Mouse (Mus musculus) myocyte (in vitro differentiated cells): ENCODE measurements around the gene Dpy19l2. TPM values are rescaled to one million over a fixed set of nuclear protein-coding genes. Genes with fewer than 3 reads are reported as not detected.
"Not testable (repeated sequence)": the region's sequence is repeated elsewhere in the genome, so short reads cannot be mapped to it uniquely, and the experiment has no call there.

ENCODE experiments used
- H3K27me3 ChIP-seq: one replicate; pipeline ENCODE4 v1.6.1; 2011; ENCODE audit not compliant: control insufficient read depth, insufficient read depth, insufficient read length
- H3K36me3 ChIP-seq: one replicate; pipeline ENCODE4 v1.6.1; 2011; ENCODE audit not compliant: control insufficient read depth, insufficient read depth
- H3K4me2 ChIP-seq: one replicate; pipeline ENCODE4 v1.6.1; 2011; ENCODE audit warnings: low read depth, control low read depth
- H3K4me3 ChIP-seq: one replicate; pipeline ENCODE4 v1.5.1; 2011; ENCODE audit warnings: mild to moderate bottlenecking, control low read depth, moderate library complexity
- H3K79me2 ChIP-seq: one replicate; pipeline ENCODE4 v1.6.1; 2011; ENCODE audit not compliant: control insufficient read depth, insufficient read depth
- H3ac ChIP-seq: one replicate; pipeline ENCODE4 v1.6.1; 2011; ENCODE audit not compliant: control insufficient read depth, insufficient read length
- CEBPB ChIP-seq: IDR thresholded peaks from 2 replicates; pipeline ENCODE4 v1.6.1; 2011; ENCODE audit warnings: mild to moderate bottlenecking, moderate library complexity; ENCODE audit not compliant: poor library complexity, insufficient read depth, severe bottlenecking
- E2F4 ChIP-seq: IDR thresholded peaks from one replicate; pipeline ENCODE4 v1.6.1; 2011; ENCODE audit warnings: mild to moderate bottlenecking, control low read depth, moderate library complexity; ENCODE audit not compliant: insufficient read depth
- MAX ChIP-seq: IDR thresholded peaks from one replicate; pipeline ENCODE4 v1.6.1; 2011; ENCODE audit warnings: low read depth, mild to moderate bottlenecking, control low read depth
- MYOD1 ChIP-seq, 3 experiments: IDR thresholded peaks; one replicate each; pipeline ENCODE4 v1.6.1; 2011; ENCODE audit warnings: control low read depth in 2 of 3, low read depth in 2 of 3, mild to moderate bottlenecking in 2 of 3, moderate library complexity in 1 of 3; ENCODE audit not compliant: insufficient read length in 2 of 3, control insufficient read depth in 1 of 3
- MYOG ChIP-seq, 3 experiments: IDR thresholded peaks; one replicate each; pipeline ENCODE4 v1.6.1; 2011; ENCODE audit warnings: control low read depth in 2 of 3, low read depth in 2 of 3, mild to moderate bottlenecking in 2 of 3; ENCODE audit not compliant: insufficient read length in 2 of 3, control insufficient read depth in 1 of 3, insufficient read depth in 1 of 3
- POLR2A ChIP-seq: IDR thresholded peaks from one replicate; pipeline ENCODE4 v1.6.1; 2011; ENCODE audit warnings: low read depth, mild to moderate bottlenecking, control low read depth, moderate library complexity; ENCODE audit not compliant: insufficient read length
- POLR2AphosphoS2 ChIP-seq: IDR thresholded peaks from one replicate; pipeline ENCODE4 v1.6.1; 2011; ENCODE audit warnings: low read depth, control low read depth; ENCODE audit not compliant: insufficient read length
- REST ChIP-seq: IDR thresholded peaks from one replicate; pipeline ENCODE4 v1.6.1; 2011; ENCODE audit warnings: mild to moderate bottlenecking, control low read depth, moderate library complexity; ENCODE audit not compliant: insufficient read depth, insufficient read length
- SRF ChIP-seq: IDR thresholded peaks from one replicate; pipeline ENCODE4 v1.6.1; 2011; ENCODE audit warnings: low read depth; ENCODE audit not compliant: control insufficient read depth, insufficient read length
- TCF12 ChIP-seq: IDR thresholded peaks from one replicate; pipeline ENCODE4 v1.6.1; 2011; ENCODE audit warnings: mild to moderate bottlenecking, control low read depth; ENCODE audit not compliant: poor library complexity, insufficient read depth, severe bottlenecking
- TCF3 ChIP-seq: IDR thresholded peaks from one replicate; pipeline ENCODE4 v1.6.1; 2011; ENCODE audit warnings: low read depth, control low read depth; ENCODE audit not compliant: insufficient read length
- USF1 ChIP-seq: IDR thresholded peaks from one replicate; pipeline ENCODE4 v1.6.1; 2011; ENCODE audit warnings: low read depth, mild to moderate bottlenecking, control low read depth, moderate library complexity
- polyA plus RNA-seq: library from polyadenylated mRNA; unstranded; fragments of >200 nt; fragmentation: generic; extraction: Trizol; gene quantifications from one replicate; pipeline ENCODE4 v1.2.1, GENCODE M21; 2012; ENCODE audit warnings: missing spikeins

Dpy19l2 gene
- not detected for polyA plus RNA-seq

- TF ChIP-seq E2F4, result no peak
- TF ChIP-seq MAX, result no peak
- TF ChIP-seq MYOG (IDR thresholded peaks at IDR 0.05; ENCODE audit: control insufficient read depth in 1 of 3, insufficient read depth in 1 of 3, insufficient read length in 2 of 3, low read depth in 2 of 3), result no peak
- TF ChIP-seq CEBPB, result no peak
- no peak for TF ChIP-seq TCF3
- no peak for TF ChIP-seq POLR2A
- TF ChIP-seq SRF, result no peak
- TF ChIP-seq POLR2AphosphoS2, result no peak
- no peak for TF ChIP-seq USF1
- TF ChIP-seq REST, result no peak
- no peak for TF ChIP-seq MYOD1 (IDR thresholded peaks at IDR 0.05; ENCODE audit: control insufficient read depth in 1 of 3, insufficient read length in 2 of 3, low read depth in 2 of 3)
- TF ChIP-seq TCF12, result no peak
- Histone ChIP-seq H3ac (no peak within 1 kb of the TSS), H3K4me3 (no peak within 1 kb of the TSS), H3K79me2 (no peaks in the 10 kb centered on the region), H3K27me3 (peaks cover 6% of the 10 kb centered on the region), H3K36me3 (no peaks in the 10 kb centered on the region), H3K4me2 (no peak within 1 kb of the TSS)
Observed at GRCm38 (mm10) chr9:24695700-24696404, at the start of gene Dpy19l2. Gene Dpy19l2, minus strand, starts transcription at chr9:24696293.

GRCm38 (mm10) chr9:24744958-24745357, 48.9 kb upstream of the Dpy19l2 start:
- no peak for TF ChIP-seq MYOG (IDR thresholded peaks at IDR 0.05; ENCODE audit: control insufficient read depth in 1 of 3, insufficient read depth in 1 of 3, insufficient read length in 2 of 3, low read depth in 2 of 3)
- no peak for TF ChIP-seq SRF
- no peak for TF ChIP-seq MYOD1 (IDR thresholded peaks at IDR 0.05; ENCODE audit: control insufficient read depth in 1 of 3, insufficient read length in 2 of 3, low read depth in 2 of 3)
- TF ChIP-seq MAX, result no peak
- TF ChIP-seq USF1, result no peak
- no peak for TF ChIP-seq REST
- TF ChIP-seq POLR2AphosphoS2, result no peak
- no peak for TF ChIP-seq E2F4
- TF ChIP-seq TCF12, result no peak
- TF ChIP-seq POLR2A, result no peak
- Histone ChIP-seq H3K79me2 (no peaks in the 10 kb centered on the region), H3K36me3 (no peaks in the 10 kb centered on the region), H3K4me3 (no peak overlapping the region), H3ac (no peak overlapping the region), H3K27me3 (no peaks in the 10 kb centered on the region), H3K4me2 (no peak overlapping the region)

- TF ChIP-seq TCF3 (no peak), MAX (no peak), POLR2AphosphoS2 (no peak), MYOG (IDR thresholded peaks at IDR 0.05; ENCODE audit: control insufficient read depth in 1 of 3, insufficient read depth in 1 of 3, insufficient read length in 2 of 3, low read depth in 2 of 3) (no peak), MYOD1 (IDR thresholded peaks at IDR 0.05; ENCODE audit: control insufficient read depth in 1 of 3, insufficient read length in 2 of 3, low read depth in 2 of 3) (no peak), SRF (no peak), POLR2A (no peak), USF1 (no peak), CEBPB (no peak), E2F4 (no peak), TCF12 (no peak), REST (no peak)
- Histone ChIP-seq H3K4me2 (no peak overlapping the region), H3K27me3 (peaks cover 1% of the 10 kb centered on the region), H3K4me3 (no peak overlapping the region), H3K36me3 (no peaks in the 10 kb centered on the region), H3K79me2 (no peaks in the 10 kb centered on the region), H3ac (no peak overlapping the region)
Observed at GRCm38 (mm10) chr9:24701246-24701645, 5.2 kb upstream of the Dpy19l2 start.

- Histone ChIP-seq H3ac (no peak overlapping the region), H3K4me2 (no peak overlapping the region), H3K4me3 (no peak overlapping the region), H3K27me3 (peaks cover 6% of the 10 kb centered on the region), H3K36me3 (no peaks in the 10 kb centered on the region), H3K79me2 (no peaks in the 10 kb centered on the region)
- no peak for TF ChIP-seq SRF
- no peak for TF ChIP-seq USF1
- no peak for TF ChIP-seq CEBPB
- no peak for TF ChIP-seq TCF3
- TF ChIP-seq POLR2AphosphoS2, result no peak
- no peak for TF ChIP-seq TCF12
- no peak for TF ChIP-seq MAX
- TF ChIP-seq POLR2A, result no peak
- TF ChIP-seq E2F4, result no peak
- TF ChIP-seq MYOD1 (IDR thresholded peaks at IDR 0.05; ENCODE audit: control insufficient read depth in 1 of 3, insufficient read length in 2 of 3, low read depth in 2 of 3), result no peak
- no peak for TF ChIP-seq MYOG (IDR thresholded peaks at IDR 0.05; ENCODE audit: control insufficient read depth in 1 of 3, insufficient read depth in 1 of 3, insufficient read length in 2 of 3, low read depth in 2 of 3)
- TF ChIP-seq REST, result no peak
Observed at GRCm38 (mm10) chr9:24696405-24696778, 299 bp upstream of the Dpy19l2 start.

- H3ac ChIP-seq, H3K4me2 ChIP-seq, H3K4me3 ChIP-seq, H3K79me2 ChIP-seq, H3K27me3 ChIP-seq, H3K36me3 ChIP-seq: not testable (repeated sequence)
Observed at GRCm38 (mm10) chr9:24637341-24637740, 58.8 kb downstream of the Dpy19l2 start.
